Mouse (Mus musculus): ENCODE measurements at regions not wholly inside any gene's neighbourhood (a gene's known extent, or its start where the extent isn't known, plus 50 kb on each side); places are given as distances from the start of the nearest gene placed in this dataset.

DNA sequence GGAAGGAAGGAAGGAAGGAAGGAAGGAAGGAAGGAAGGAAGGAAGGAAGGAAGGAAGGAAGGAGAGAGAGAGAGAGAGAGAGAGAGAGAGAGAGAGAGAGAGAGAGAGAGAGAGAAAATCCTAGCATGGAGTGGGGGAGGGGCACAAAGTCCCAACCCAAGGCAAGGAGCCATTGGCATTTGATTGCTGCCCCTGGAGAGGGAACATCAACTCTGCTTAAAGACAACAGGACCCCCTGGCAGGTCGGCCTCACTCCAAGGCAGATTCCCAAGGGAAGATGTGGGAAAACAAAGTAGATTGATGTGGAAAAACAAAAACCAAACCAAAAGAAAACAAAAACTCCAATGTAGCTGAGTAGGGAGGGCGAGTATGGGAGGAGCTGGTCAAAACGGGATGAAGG lies 49.9 kb upstream of the Fzd10 start:
- no peak for DNase-seq

DNA sequence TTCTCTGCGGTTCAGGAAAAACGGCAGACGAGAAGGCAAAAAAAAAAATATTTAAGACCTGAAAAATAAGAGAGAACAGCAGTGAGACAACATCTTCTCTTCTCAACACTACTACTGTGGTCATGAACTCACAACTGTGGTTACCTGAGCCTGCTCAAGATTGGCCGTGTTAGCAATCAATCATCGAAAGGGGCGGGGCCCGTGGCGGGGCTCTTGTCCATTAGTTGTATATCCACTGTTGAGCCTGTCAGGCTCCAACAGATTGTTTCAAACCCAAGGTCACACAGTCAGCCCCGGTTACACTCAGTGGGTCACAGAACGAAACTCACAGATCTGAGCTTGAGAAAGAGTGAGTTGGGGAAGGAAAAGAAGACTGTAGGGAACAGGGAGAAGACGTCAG lies 50.8 kb upstream of the Fzd10 start:
- DNase-seq = no peak

DNA sequence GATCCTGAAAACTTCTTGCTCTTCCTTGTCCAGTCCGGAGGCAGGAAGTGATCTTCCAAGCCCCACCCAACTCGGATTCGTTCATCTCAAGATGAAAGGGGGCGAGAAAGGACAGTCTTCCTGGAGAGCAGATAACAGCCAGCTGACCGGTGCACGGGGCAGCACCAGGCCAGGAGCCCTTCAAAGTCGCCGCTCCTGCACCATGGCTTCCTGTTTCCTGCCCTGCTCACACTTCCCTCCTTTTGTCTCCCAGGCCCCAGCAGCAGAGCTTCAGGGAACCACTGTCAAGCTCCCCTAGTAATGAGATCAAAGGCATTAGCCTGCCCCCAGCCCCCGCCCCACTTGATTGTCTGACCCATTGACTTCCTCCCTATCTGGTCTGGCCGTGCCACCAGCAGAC lies 58.6 kb upstream of the Fzd10 start:
- peak; percentile 61 for DNase-seq

DNA sequence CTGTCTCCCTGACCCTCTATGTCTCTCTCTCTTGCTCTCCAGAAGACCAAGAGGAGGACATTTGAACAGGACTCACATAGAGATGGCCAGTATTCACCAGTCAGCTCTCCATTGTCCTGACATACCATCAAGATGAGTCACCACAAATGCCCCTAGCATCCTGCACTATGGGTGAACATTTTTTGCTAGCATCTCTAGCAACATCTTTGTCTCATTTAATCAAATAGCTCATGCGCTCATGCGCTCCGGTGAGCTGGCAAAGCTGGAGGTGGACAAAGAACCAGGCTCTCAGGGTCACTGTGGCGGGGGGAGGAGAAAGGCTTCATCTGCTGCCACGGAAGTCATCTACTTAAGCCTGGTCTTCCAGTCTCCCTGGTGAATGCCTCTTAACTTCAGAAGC lies 62.0 kb upstream of the Fzd10 start:
- DNase-seq = no peak

DNA sequence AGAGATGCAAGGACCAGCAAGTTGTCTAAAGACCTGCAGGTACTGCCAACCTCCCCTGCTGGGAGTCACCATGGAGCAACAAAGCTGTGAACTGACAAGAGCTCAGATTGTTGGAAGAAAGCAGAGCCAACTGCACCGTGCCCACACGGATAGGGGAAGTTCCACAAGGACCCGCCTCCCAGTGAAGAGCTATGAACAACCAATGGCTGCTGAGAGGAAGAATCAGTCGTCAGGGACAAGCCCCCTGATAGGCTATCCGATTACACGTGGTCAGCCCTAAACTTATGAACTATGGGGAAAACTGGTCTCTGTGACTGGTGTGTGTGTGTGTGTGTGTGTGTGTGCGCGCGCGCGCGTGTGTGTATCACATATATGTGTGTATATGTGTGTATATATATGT lies 63.4 kb upstream of the Fzd10 start:
- DNase-seq = no peak

DNA sequence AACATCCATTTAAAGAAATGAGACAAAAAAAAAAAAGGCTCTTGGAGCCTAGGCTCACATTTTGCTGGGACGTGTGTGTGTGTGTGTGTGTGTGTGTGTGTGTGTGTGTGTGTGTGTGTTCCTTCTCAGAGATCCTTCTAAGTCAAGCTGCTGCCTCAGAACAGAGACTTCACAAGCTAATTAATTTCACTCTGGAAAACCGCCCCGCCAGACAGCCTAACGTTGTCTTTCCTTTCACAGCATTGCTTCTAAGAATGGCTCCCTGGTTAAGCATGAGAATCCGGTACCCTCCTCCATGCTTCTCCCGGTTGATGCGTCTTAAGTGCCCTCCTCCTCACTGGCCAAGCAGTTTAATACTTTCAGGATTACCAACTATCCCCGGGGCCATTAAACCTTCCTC lies 64.3 kb upstream of the Fzd10 start:
- DNase-seq = no peak

DNA sequence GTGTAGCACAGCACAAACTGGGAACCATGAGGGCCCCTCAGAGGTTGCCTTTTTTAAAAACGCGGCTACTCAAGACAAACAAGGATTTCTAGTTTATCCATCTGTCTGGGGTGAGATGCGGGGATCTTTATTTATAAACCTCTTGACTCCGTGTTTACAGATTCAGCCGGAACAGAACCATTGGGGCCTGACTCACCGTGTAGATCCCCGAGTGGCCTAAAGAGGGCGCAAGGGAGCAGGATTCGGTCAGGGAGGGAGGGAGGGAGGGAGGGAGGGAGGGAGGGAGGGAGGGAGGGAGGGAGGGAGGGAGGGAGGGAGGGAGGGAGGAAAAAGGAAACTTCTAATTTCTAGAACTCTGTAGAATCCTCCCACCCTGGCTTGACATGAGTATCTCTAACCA lies 73.4 kb upstream of the Fzd10 start:
- peak; percentile 32 for DNase-seq

DNA sequence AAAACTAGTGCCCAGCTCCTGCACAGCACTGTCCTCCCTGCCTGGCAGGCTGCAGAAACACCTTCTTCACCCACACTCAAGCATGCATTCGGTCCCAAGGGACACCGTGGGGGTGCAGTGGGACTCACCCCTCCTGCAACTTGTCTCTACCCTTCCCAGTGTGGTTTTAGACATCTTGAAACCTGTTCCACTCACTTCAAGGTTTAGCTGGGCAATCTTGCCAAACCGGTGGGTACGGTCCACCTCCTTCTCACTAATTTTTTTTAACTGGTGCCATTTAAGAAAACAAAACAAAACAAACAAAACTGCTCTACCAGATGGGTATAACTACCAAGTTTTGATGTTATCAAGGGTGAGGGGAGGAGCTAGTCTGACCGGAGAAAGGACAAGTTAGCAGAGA lies 74.2 kb upstream of the Fzd10 start:
- no peak for DNase-seq

DNA sequence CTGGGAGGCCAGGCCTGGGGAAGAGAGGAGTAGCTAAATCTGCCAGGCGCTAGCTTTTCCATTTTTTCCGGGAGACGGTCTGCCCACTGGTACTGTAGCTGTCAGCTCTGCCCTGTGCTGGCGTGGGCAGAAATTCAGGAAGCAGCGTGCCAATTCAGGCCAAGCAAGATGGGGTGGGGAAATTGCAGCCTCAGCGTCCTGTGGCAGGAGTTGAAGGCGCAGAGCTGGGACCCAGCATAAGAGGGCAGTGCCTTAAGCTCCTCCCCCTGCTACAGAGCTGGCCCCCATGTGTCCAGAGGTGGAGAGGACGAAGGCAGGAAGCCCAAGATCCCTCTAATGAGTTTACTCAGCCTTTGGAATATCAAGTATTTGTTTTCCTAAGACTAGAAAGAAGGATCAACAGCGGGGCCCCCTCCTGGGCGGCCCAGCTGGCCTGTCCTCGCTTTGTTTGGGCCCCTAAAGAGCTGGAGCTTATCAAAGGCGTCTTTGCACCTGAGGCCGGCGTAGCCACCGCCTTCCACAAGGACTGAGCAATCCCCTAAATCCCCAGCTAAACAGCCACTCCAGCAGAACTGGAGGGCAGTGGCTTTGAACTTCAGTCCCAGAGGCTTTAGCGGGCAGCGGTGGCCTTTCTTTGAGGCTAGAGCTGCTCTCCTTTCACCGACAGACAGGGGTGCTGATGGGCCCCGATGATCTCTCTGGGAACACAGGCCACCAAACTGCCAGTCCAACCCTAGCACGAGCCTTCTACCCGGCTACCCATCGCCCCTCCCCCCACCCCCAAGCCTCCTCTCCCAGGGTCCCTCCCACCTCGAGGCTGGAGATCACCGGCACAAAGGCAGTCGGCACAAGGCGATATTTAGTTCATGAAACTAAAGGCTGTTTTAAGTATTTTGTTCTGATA lies 76.0 kb upstream of the Fzd10 start:
- DNase-seq = no peak

DNA sequence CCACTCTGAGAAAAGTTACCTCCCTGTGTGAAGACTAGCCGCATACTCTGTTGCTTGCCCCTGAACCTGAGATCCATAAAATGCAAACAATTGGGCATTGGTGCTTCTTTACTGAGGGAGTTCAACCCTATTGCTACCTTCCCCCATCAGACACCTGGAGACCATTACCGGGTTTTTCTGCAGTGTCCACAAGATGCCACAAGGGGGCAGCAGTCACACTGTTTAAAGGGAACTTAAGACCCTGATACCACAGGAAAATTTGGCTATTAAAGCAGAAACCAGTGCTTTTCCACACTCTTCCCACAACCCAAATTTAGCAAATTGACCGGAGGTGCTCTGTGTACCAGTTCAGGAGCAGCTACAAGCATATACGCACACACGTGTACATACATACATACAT lies 78.0 kb upstream of the Fzd10 start:
- DNase-seq = peak; percentile 48

DNA sequence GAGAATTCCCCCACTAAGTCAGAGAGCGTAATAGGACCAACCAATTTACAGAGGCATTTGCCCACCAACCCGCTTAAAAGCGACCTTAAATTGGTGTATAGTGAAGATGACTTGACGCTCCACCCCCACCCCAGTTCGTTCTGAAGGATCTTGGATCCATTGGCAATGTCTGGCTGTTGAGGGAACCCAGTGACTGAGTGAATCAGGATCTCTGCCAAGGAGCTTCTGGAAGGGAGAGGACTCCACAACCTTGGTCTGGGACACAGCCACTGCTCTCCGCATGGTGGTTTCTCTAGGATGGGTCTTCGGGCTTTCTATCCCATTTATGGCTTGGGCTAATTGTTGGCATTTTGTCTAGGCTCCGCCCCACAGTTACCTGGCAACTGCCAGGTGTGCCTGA lies 83.3 kb upstream of the Fzd10 start:
- no peak for DNase-seq

DNA sequence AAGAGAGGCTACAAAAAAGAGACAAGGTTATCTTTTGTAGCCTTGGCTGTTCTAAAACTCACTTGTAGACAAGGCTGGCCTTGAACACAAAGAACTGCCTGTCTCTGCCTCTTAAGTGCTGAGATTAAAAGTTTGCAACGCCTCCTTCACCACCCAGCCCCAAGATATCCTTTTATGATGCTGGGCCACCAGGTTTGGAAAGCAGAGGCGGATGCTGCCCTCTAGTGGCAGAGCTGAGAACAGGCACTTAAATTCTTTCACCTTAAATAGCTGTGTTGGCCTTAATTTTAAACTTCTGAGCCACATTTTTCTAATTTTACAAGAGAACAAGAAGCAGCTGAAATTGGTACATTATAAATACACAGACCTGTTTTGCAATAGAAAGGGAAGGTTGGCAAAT lies 82.5 kb upstream of the Tmem132d start:
- DNase-seq = peak; percentile 29

DNA sequence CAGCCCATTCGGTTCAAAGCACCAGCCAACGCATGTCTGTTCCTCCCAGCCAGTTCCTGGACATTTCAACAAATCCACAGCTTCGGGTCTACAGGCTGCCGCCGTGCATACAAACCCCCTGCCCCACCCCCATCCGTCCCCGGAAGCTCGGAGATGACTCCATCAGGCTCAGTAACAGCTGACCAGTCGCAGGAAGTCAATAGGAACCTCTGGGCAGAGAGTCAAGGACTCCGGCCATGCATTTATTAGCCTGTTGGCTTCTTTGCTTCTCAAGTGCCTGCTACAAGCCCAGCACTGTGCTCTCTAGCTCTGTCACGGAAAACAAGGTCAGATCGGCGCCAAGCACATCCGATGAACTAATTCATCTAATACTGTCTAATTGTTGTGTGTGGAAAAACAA lies 80.4 kb upstream of the Tmem132d start:
- peak; percentile 12 for DNase-seq

DNA sequence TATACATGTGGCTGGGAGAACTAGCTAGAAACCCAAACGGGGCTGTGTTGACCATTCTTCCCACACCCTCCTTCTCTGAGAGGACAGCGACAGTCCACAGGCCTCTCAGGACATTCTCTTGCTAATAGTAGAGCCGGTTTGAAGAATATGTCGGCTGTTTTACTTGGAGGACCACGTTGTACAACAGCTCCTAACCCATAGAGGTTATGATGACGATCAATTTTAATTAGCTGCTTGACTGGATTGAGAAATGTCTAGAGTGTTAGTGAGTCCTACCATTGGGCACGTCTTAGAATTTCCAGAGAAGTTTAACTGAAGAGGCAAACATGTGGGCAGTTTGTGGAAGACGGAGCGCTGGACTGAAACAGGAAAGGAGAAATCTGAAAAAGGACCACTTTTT lies 79.7 kb upstream of the Tmem132d start:
- DNase-seq = peak; percentile 16

DNA sequence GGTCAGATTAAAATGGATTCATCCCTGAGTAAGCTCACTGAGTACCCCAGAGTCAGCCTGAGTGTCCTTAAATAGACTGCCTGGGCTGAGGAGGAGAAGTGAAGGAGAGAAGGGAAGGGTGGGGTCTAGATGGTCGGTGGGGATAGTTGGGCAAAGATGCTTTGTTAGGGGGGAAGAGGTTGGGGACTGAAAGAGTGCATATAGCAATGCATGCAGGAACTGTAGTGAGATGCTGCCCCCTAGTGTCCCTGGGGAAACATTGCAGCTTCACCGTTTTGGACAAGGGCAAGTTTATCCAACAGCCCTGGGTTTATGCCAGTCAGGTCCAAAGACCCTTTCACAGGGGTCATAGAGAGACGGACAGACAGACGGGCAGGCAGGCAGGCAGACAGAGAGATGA lies 71.6 kb upstream of the Tmem132d start:
- peak; percentile 53 for DNase-seq

DNA sequence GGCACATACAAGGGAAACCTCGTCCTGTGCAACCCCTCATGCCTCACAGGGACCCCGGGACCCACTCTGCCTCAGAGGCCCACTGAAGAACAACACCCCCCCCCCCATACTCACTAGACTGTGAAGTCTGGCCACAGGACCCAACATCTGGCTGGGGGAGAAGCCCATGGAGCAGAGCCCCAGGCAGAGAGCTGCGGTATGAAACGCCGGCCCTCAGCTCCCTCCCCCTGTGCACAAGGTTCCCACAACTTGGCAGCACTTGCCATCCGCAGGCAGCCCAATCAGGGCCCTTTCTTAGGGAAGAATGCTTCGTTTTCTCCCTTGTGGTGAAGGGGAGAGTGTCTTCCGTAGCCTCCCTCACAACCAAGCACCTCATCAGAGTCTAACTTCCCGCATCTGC lies 66.6 kb upstream of the Tmem132d start:
- DNase-seq = no peak

DNA sequence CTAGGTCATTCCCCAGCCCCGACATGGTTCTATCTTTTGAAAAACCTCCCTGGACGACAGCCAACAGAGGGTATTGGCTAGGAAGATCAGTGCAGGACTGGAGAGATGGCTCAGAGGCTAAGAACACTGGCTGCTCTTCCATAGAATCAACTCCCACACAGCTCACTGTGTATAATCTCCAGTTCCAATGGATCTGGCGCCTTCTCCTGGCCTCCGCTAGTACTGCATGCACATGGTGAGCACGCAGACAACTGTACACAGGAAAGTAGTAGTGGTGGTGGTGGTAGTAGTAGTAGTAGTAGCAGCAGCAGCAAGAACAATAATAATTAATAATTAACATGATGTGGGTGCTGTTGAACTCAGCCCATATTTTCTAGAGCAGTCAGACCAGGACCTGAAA lies 66.2 kb upstream of the Tmem132d start:
- DNase-seq = peak; percentile 16

DNA sequence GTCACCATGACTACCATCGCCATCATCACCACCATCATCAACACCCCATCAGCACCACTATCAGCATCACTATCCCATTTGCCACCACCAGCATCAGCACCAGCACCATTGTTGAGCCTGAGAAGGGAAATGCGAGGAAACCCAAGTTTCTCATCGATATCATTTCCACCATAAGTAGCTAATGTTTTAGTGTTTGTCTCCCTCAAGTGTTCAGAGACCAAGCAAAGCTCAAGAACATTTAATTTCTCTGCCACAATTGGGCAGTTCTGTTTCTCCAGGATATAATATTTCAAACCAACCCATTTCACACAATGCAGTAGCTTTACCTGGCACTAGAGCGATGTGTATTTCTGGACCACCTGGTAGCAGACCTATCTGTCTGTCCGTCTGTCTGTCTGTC lies 59.7 kb upstream of the Tmem132d start:
- no peak for DNase-seq

DNA sequence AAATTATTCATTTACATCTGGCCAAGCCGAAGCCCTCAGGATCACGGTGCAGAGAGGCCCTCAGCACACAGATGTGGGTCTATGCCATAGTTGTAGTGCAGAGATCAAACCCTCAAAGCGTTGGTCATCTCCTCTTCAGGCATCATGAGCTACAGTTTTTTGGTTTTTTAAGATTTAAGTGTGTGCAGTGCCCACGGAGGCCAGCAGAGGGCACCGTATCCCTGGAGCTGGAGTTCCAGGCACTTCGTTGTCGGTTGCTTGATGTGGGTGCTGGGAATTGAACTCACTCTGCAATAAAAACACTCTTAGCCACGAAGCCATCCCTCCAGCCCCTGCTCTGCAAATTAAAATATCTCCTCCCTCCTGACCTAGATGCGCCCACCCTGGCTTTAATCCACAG lies 58.3 kb upstream of the Tmem132d start:
- DNase-seq = peak; percentile 13

DNA sequence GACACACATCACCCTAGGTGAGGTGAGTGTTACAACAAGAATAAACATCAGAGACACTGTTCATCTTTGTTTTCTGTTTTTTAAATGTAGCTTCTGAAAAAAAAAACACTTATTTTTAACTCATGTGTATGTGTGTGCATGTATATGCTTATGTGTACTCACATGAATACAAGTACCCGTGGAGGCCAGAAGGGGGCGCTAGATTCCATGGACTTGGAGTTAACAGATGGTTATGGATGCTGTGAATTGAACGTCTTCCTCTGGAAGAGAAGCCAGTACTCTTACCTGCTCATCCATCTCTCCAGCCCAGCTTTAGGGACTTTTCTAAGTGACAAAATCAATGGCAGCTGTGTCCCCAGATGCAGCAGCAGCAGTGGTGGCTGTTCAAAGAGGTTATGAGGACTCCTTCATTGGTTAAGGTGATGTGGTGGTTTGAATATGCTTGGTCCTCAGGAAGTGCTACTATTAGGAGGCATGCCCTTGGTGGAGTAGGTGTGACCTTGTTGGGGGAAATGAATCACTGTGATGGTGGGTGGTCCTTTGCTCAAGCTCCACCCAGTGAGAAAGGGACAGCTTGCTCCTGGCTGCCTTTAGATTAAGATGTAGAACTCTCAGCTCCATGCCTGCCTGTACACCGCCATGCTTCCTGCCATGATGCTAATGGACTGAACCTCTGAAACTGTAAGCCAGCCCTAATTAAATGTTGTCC lies 56.1 kb upstream of the Tmem132d start:
- DNase-seq = no peak

DNA sequence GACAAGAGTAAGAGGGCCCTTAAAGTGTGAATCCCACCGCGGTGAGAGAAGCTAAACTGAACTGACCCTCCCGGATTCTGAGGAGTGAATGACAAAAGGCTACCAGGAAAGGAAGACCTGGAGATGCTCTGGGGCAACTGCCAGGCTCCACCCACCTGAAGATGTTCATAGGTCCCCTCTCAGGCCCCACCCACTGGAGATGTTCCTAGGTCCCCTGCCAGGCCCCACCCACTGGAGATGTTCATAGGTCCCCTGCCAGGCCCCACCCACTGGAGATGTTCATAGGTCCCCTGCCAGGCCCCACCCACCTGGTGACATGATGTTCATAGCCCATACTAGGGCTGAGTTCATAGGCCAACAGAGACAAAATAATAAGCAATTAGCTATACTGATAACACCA lies 54.5 kb upstream of the Tmem132d start:
- no peak for DNase-seq

DNA sequence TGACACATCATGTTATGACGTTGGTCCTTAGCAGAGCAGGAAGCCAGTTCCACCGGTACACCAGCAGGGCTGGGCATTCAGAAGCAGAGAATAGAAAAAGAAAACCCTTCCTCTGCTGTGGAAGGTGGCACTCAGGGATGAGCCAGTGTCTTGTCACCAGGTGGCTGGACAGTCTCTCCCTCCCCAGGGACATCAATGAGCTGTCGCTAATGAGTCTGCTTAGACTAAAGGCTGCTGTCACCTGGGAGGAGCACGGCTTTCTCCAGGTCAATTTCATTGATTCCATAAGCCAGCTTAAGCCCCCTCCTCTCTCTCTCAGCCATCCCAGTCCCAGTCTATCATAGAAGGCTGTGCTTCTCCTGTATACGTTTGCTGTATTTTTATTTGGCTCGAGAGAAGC lies 51.2 kb upstream of the Tmem132d start:
- no peak for DNase-seq

DNA sequence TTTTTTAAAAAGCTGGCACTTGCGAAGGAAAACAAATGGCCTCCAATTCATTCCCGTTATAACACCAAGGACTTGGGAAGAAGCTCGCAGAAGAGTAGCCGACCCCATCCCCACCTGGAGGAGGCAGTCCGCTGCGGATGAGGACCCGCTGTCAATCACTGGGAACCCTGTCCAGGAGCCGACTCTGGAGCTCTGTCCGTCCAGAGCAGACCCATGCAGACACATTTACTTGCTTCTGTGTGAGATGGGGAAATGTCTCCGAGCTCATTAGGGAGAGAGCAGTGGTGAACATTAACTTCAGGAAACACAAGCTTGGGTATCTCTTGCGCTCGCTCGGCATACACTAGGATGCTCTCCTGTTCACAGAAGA lies 50.5 kb upstream of the Tmem132d start:
- no peak for DNase-seq

DNA sequence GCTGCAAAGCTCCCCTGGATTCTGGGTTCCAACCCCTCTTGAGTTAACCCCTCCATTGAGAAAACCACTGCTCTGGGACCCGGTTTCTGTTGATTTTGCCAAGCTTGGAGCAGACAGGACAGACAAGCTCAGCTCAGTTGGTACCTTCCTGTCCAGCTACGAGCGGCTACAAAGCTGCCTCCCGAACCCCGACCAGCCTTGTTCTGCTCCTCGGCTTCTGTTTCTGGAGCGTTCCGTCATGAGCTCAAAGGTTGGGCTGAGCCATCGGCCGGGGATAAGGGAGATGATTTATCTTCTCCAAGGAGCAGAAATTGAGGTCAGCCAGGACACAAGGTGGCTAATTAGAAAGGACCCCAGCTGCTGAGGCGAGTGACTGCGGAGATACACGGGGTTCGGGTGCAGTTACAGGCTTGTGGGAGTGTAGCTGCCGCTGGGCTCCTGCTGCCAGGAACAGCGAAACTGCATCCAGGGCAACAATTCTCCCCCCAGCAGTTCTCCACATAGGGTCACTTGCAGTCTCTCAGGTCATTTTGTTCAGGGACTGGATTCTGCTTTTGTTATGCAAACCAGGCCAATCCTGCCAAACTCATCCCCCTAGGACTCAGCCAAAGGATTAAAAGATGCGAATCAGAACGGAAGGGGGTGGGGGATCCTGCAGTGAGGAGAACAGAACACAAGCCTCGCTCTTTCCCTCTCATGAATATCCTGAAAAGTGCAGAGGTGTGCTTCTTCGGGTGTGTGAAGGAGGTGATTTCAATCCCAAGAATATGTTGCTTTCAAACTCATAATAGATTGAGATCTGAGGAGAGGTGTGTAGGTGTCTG lies 50.0 kb upstream of the Tmem132d start:
- no peak for DNase-seq

Data from lung, postnatal 10 days (tissue).